Mouse (Mus musculus) limb, embryonic 14.5 days (tissue): ENCODE measurements at regions not wholly inside any gene's neighbourhood (a gene's known extent, or its start where the extent isn't known, plus 50 kb on each side); places are given as distances from the start of the nearest gene placed in this dataset.

ENCODE experiments used
- ATAC-seq: fragments of 200-750 bp; cut with Nextera tagmentation; 2 replicates; pipeline ENCODE4 v1.8.0; 2017; ENCODE audit warnings: low read depth, moderate number of reproducible peaks, moderate TSS enrichment; ENCODE audit not compliant: low FRiP score
- DNase-seq: peaks from one replicate; pipeline ENCODE4 v3.0.0-alpha.2; 2015; ENCODE audit warnings: low spot score
- H3K27ac ChIP-seq: fragments of 300-500 bp; sonication (generic); replicated peaks from 2 replicates; pipeline ENCODE4 v1.5.1; 2014; ENCODE audit warnings: low read depth, mild to moderate bottlenecking, low read length, moderate library complexity, mixed read lengths
- H3K27me3 ChIP-seq: fragments of 300-500 bp; sonication (generic); 2 replicates; pipeline ENCODE4 v1.6.1; 2014; ENCODE audit warnings: low read length, mixed read lengths; ENCODE audit not compliant: control insufficient read depth, insufficient read depth
- H3K36me3 ChIP-seq: fragments of 300-500 bp; sonication (generic); 2 replicates; pipeline ENCODE4 v1.6.1; 2014; ENCODE audit warnings: mild to moderate bottlenecking, low read length, moderate library complexity, mixed read lengths; ENCODE audit not compliant: control insufficient read depth, insufficient read depth
- H3K4me1 ChIP-seq: fragments of 300-500 bp; sonication (generic); 2 replicates; pipeline ENCODE4 v1.6.1; 2014; ENCODE audit warnings: antibody characterized with exemption, low read length, mixed read lengths; ENCODE audit not compliant: control insufficient read depth, insufficient read depth
- H3K4me2 ChIP-seq: fragments of 300-500 bp; sonication (generic); replicated peaks from 2 replicates; pipeline ENCODE4 v1.6.1; 2014; ENCODE audit warnings: low read depth, mild to moderate bottlenecking, low read length, moderate library complexity; ENCODE audit not compliant: severe bottlenecking
- H3K4me3 ChIP-seq: fragments of 300-500 bp; sonication (generic); replicated peaks from 2 replicates; pipeline ENCODE4 v1.5.1; 2014; ENCODE audit warnings: low read length
- H3K9ac ChIP-seq: fragments of 300-500 bp; sonication (generic); 2 replicates; pipeline ENCODE4 v1.6.1; 2014; ENCODE audit warnings: mild to moderate bottlenecking, low read depth, low read length, moderate library complexity; ENCODE audit not compliant: severe bottlenecking
- H3K9me3 ChIP-seq: fragments of 300-500 bp; sonication (generic); 2 replicates; pipeline ENCODE4 v1.6.1; 2016; ENCODE audit warnings: low read length; ENCODE audit not compliant: control insufficient read depth
- POLR2A ChIP-seq: fragments of 200-500 bp; IDR thresholded peaks from 2 replicates; pipeline ENCODE4 v1.8.0; 2012; ENCODE audit warnings: inconsistent platforms, mild to moderate bottlenecking, moderate library complexity, borderline replicate concordance; ENCODE audit not compliant: insufficient read depth, insufficient read length; ENCODE audit errors: extremely low read depth
- WGBS: fragments of 180-500 bp; shearing (Covaris S2); extraction: QIAGEN DNeasy Blood & Tissue Kit; methylation state at CpG from one replicate; pipeline ENCODE4 v1.1.7; 2014; 5-methylcytosine and 5-hydroxymethylcytosine counted together

DNA sequence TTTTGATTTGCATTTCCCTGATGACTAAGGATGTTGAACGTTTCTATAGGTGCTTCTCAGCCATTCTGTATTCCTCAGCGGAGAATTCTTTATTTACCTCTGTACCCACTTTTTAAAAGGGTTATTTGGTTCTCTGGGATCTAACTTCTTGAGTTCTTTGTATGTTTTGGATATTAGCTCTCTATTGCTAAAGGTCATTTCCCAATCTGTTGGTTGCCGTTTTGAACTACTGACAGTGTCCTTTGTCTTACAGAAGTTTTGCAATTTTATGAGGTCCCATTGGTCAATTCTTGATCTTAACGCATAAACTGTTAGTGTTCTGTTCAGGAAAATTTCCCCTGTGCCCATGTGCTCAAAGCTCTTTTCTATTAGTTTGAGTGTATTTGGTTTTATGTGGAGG is 687.4 kb upstream of the Nr3c2 start:
- no peaks in the 10 kb centered on the region for H3K27me3 ChIP-seq

GRCm38 (mm10) chr8:76217819-76218580 is 681.2 kb upstream of the Nr3c2 start:
- ATAC-seq (peak; percentile 76), DNase-seq (peak; percentile 75)
- Histone ChIP-seq H3K36me3 (no peaks in the 10 kb centered on the region), H3K27me3 (no peaks in the 10 kb centered on the region), H3K4me1 (no peaks in the 10 kb centered on the region), H3K27ac (no peak overlapping the region), H3K4me2 (no peak overlapping the region), H3K9ac (no peak overlapping the region), H3K9me3 (no peaks in the 10 kb centered on the region), H3K4me3 (no peak overlapping the region)
- TF ChIP-seq POLR2A = no peak
- 48% methylated on average over 4 of the region's 4 CpGs for WGBS

More for the DNA sequence above, 687.4 kb upstream of the Nr3c2 start:
- no peak overlapping the region for H3K4me3 ChIP-seq
- WGBS = 80% methylated on average over 4 of the region's 4 CpGs
- TF ChIP-seq POLR2A = no peak
- ATAC-seq (no peak), DNase-seq (no peak)
- H3K27ac ChIP-seq = no peak overlapping the region
- H3K9ac ChIP-seq = no peak overlapping the region
- no peaks in the 10 kb centered on the region for H3K9me3 ChIP-seq
- no peaks in the 10 kb centered on the region for H3K36me3 ChIP-seq
- no peaks in the 10 kb centered on the region for H3K4me1 ChIP-seq
- no peak overlapping the region for H3K4me2 ChIP-seq

DNA sequence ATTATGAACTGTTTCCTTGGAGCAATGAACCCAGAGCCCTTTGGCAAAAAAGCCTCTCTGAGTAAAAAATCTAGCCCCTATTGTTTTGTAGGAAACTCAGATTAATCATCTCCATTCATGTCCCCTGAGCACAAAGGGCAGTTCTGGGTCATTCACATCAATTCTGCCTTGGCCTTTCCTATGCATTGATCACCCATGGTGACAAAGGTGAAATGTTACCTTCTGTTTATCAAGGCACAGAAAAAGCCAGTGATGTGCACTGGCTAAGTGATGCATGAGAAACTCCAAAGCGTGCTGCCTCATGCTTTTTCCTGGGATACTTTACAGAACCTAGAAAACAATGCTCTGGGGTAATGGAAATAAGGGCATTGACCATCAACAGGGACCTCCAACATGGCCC is 668.4 kb upstream of the Nr3c2 start:
- H3K9ac ChIP-seq = no peak overlapping the region
- no peaks in the 10 kb centered on the region for H3K4me1 ChIP-seq
- H3K4me3 ChIP-seq = no peak overlapping the region
- TF ChIP-seq POLR2A = no peak
- DNase-seq (no peak), ATAC-seq (no peak)
- H3K27me3 ChIP-seq = no peaks in the 10 kb centered on the region
- no peaks in the 10 kb centered on the region for H3K36me3 ChIP-seq
- no peak overlapping the region for H3K4me2 ChIP-seq
- WGBS = 80% methylated on average over 1 of the region's 1 CpGs
- no peak overlapping the region for H3K27ac ChIP-seq
- H3K9me3 ChIP-seq = no peaks in the 10 kb centered on the region

GRCm38 (mm10) chr8:76249194-76249593 is 650.0 kb upstream of the Nr3c2 start:
- TF ChIP-seq POLR2A = no peak
- H3K9ac ChIP-seq = no peak overlapping the region
- DNase-seq (no peak), ATAC-seq (no peak)
- 75% methylated on average over 3 of the region's 3 CpGs for WGBS
- no peaks in the 10 kb centered on the region for H3K27me3 ChIP-seq
- no peak overlapping the region for H3K4me3 ChIP-seq
- no peaks in the 10 kb centered on the region for H3K4me1 ChIP-seq
- H3K27ac ChIP-seq = no peak overlapping the region
- H3K4me2 ChIP-seq = no peak overlapping the region
- no peaks in the 10 kb centered on the region for H3K9me3 ChIP-seq
- no peaks in the 10 kb centered on the region for H3K36me3 ChIP-seq

- Histone ChIP-seq H3K36me3 (no peaks in the 10 kb centered on the region), H3K27me3 (no peaks in the 10 kb centered on the region), H3K9ac (no peak overlapping the region), H3K27ac (no peak overlapping the region), H3K4me2 (no peak overlapping the region), H3K4me1 (no peaks in the 10 kb centered on the region), H3K4me3 (no peak overlapping the region), H3K9me3 (no peaks in the 10 kb centered on the region)
- TF ChIP-seq POLR2A = no peak
- DNase-seq (no peak), ATAC-seq (no peak)
- WGBS = 78% methylated on average over 9 of the region's 9 CpGs
Observed at GRCm38 (mm10) chr8:76252161-76253010, 646.9 kb upstream of the Nr3c2 start.
